Mouse (Mus musculus) hindbrain, embryonic 15.5 days (tissue): Measurements from ENCODE around the gene Zmpste24. TPM values are rescaled to one million over a fixed set of nuclear protein-coding genes. Genes with fewer than 3 reads are reported as not detected.

Experiments
- ATAC-seq: fragments of 200-750 bp; cut with Nextera tagmentation; 2 replicates; pipeline ENCODE4 v1.8.0; 2017; ENCODE audit warnings: low read depth, moderate number of reproducible peaks, moderate TSS enrichment; ENCODE audit not compliant: low FRiP score
- H3K27ac ChIP-seq: fragments of 300-500 bp; sonication (generic); replicated peaks from 2 replicates; pipeline ENCODE4 v1.5.1; 2015; ENCODE audit warnings: mild to moderate bottlenecking, inconsistent platforms
- H3K27me3 ChIP-seq: fragments of 300-500 bp; sonication (generic); 2 replicates; pipeline ENCODE4 v1.6.1; 2015; ENCODE audit warnings: control low read depth, inconsistent platforms
- H3K36me3 ChIP-seq: fragments of 300-500 bp; sonication (generic); 2 replicates; pipeline ENCODE4 v1.6.1; 2015; ENCODE audit warnings: control low read depth, inconsistent platforms
- H3K4me1 ChIP-seq: fragments of 300-500 bp; sonication (generic); replicated peaks from 2 replicates; pipeline ENCODE4 v1.6.1; 2015; ENCODE audit warnings: control low read depth, inconsistent platforms
- H3K4me2 ChIP-seq: fragments of 300-500 bp; sonication (generic); 2 replicates; pipeline ENCODE4 v1.6.1; 2015; ENCODE audit warnings: moderate library complexity, mild to moderate bottlenecking, inconsistent platforms
- H3K4me3 ChIP-seq: fragments of 300-500 bp; sonication (generic); 2 replicates; pipeline ENCODE4 v1.5.1; 2015; ENCODE audit warnings: mild to moderate bottlenecking, inconsistent platforms
- H3K9ac ChIP-seq: fragments of 300-500 bp; sonication (generic); 2 replicates; pipeline ENCODE4 v1.6.1; 2015; ENCODE audit warnings: inconsistent platforms
- H3K9me3 ChIP-seq: fragments of 300-500 bp; sonication (generic); 2 replicates; pipeline ENCODE4 v1.6.1; 2016; ENCODE audit warnings: control low read depth, inconsistent platforms
- WGBS: fragments of 180-500 bp; shearing (Covaris S2); methylation state at CpG from one replicate; pipeline ENCODE4 v1.1.7; 2015; 5-methylcytosine and 5-hydroxymethylcytosine counted together
- polyA plus RNA-seq: library from polyadenylated mRNA; unstranded; fragments of >200 nt; fragmentation: Nextera tagmentation; extraction: Ambion mirVana; gene quantifications from 2 replicates; pipeline ENCODE4 v1.2.1, GENCODE M21; 2015

The Zmpste24 gene
- polyA plus RNA-seq, 1 experiment from 2014 or later: 24.3 TPM

GRCm38 (mm10) chr4:121014594-121015267, 83.3 kb downstream of the Zmpste24 start:
- no peak for ATAC-seq
- H3K4me3 ChIP-seq: peak overlapping the region; percentile 76; the same call in 1 of the 2 replicates
- WGBS: 80% methylated on average over 10 of the region's 10 CpGs
- H3K27me3 ChIP-seq: no peaks in the 10 kb centered on the region
- H3K36me3 ChIP-seq: no peaks in the 10 kb centered on the region
- H3K9ac ChIP-seq: no peak overlapping the region
- peak overlapping the region; percentile 68 for H3K4me2 ChIP-seq
- H3K4me1 ChIP-seq: peaks cover 32% of the 10 kb centered on the region
- H3K27ac ChIP-seq: no peak overlapping the region
- H3K9me3 ChIP-seq: no peaks in the 10 kb centered on the region

GRCm38 (mm10) chr4:121010770-121011549, 87.1 kb downstream of the Zmpste24 start:
- no peaks in the 10 kb centered on the region for H3K27me3 ChIP-seq
- H3K27ac ChIP-seq: no peak overlapping the region
- no peaks in the 10 kb centered on the region for H3K9me3 ChIP-seq
- peaks cover 30% of the 10 kb centered on the region for H3K4me1 ChIP-seq
- WGBS: 85% methylated on average over 11 of the region's 11 CpGs
- H3K36me3 ChIP-seq: no peaks in the 10 kb centered on the region
- H3K4me2 ChIP-seq: no peak overlapping the region
- ATAC-seq: no peak
- H3K9ac ChIP-seq: no peak overlapping the region
- H3K4me3 ChIP-seq: no peak overlapping the region

Other genes starting within 250 kb of the Zmpste24 start
- 26.4 and 26.5 TPM in 2 replicates for gene Rims3, start 243.4 kb downstream of the Zmpste24 start, polyA plus RNA-seq
- gene Exo5, start 173.2 kb downstream of the Zmpste24 start, polyA plus RNA-seq: 30.2 and 30.7 TPM in 2 replicates
- 6.8 and 7.9 TPM in 2 replicates for gene Zfp69, start 146.5 kb downstream of the Zmpste24 start, polyA plus RNA-seq
- 42.1 and 48.4 TPM in 2 replicates for gene Smap2, start 81.0 kb downstream of the Zmpste24 start, polyA plus RNA-seq
- gene Col9a2, start 58.9 kb downstream of the Zmpste24 start, polyA plus RNA-seq: 22.7 and 27.8 TPM in 2 replicates
- not detected in 2 replicates for gene Tmco2, start 11.0 kb upstream of the Zmpste24 start, polyA plus RNA-seq
- 25.3 and 30.6 TPM in 2 replicates for gene Rlf, start 116.8 kb upstream of the Zmpste24 start, polyA plus RNA-seq
- gene Gm12888, start 226.7 kb upstream of the Zmpste24 start, polyA plus RNA-seq: not detected in 2 replicates